Mouse (Mus musculus): ENCODE results near the gene Sytl1. TPM values are rescaled to one million over a fixed set of nuclear protein-coding genes. Genes with fewer than 3 reads are reported as not detected.

Gene Sytl1
- polyA plus RNA-seq, 1 experiment: 6.0 TPM

DNA sequence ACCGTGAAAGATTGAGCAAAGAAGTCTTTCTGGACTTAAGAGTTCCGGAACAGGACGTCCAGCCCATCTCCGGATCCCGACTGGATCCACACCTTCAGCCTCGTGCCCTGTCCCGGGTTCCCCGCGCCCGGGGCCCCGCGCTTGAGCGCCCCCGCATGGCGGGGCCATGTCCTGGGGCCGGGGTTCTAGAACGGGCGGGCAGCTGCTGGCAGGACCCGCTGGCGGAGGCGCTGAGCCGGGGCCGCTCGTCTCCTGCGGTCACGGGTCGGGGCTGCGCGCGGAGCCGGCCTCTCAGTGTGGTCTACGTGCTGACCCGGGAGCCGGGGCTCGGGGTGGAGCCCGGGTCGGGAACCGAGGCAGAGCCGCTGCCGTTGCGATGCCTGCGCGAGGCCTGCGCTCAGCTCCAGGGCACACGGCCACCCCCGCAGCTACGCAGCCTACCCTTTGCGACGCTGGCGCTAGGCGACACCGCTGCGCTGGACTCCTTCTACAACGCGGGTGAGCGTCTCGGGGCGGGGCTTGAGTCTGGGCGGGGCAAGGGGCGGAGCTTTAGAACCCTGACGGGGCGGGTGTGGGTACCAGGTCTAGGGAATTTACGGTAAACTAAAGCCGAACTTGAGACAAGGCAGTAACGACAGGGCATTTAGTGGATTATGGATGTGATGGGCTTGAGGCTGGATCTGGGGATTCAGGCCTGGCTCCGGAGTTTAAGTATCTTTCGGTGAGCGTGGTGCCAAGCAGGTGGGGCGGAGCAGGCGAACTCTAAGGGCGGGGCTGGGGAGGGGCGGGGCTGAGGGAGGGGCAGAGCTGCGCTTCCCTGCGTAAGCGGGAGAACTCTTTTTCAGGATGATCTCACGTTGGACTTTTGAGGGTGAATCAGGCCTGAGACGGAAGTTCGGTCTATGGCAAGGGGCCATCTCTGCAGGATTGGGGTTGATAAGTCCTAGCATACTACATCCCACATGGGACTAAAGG, 21.7 kb downstream of the Sytl1 start:
- Histone ChIP-seq H3K36me3 (replicated peaks; ENCODE audit: low read length) (no peaks in the 10 kb centered on the region), H3K4me3 (replicated peaks) (peak overlapping the region; percentile 95), H3K27me3 (replicated peaks) (peaks cover 56% of the 10 kb centered on the region), H3K4me1 (peaks cover 85% of the 10 kb centered on the region), H3K9me3 (no peaks in the 10 kb centered on the region)
- TF ChIP-seq FLI1 (IDR thresholded peaks at IDR 0.05; ENCODE audit: low read length) (no peak), GATA1 (IDR thresholded peaks at IDR 0.05; ENCODE audit: borderline replicate concordance, low read length) (no peak)

GRCm38 (mm10) chr4:133240490-133240921, 22.4 kb downstream of the Sytl1 start, which contains the start of gene Map3k6:
Gene Map3k6, plus strand, starts transcription at chr4:133240818.
- Histone ChIP-seq H3K9me3 (no peaks in the 10 kb centered on the region), H3K4me3 (replicated peaks) (peak within 1 kb of the TSS; percentile 95), H3K36me3 (replicated peaks; ENCODE audit: low read length) (no peaks in the 10 kb centered on the region), H3K4me1 (peaks cover 78% of the 10 kb centered on the region), H3K27me3 (replicated peaks) (peaks cover 54% of the 10 kb centered on the region)
- TF ChIP-seq FLI1 (IDR thresholded peaks at IDR 0.05; ENCODE audit: low read length) (no peak), GATA1 (IDR thresholded peaks at IDR 0.05; ENCODE audit: borderline replicate concordance, low read length) (no peak)

DNA sequence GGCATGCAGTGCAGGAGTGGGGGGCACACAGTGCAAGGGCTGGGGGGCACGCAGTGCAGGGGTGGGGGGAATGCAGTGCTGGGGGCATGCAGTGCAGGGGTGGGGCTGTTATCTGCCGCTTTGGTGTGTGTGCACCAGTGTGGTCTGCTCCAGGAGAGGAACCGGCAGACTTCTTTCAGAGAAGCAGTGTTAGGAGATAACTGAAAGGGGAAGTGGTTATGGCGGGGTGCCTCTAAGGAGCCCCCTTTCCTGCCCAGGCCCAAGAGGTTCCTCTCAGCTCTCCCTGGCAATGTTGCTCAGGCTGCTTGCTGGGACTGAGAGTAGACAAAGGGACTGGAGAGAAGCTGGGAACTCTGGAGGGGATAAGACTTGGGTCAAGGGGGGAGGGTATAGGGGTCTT, 25.0 kb downstream of the Sytl1 start:
- TF ChIP-seq FLI1 (IDR thresholded peaks at IDR 0.05; ENCODE audit: low read length) (no peak), GATA1 (IDR thresholded peaks at IDR 0.05; ENCODE audit: borderline replicate concordance, low read length) (no peak)
- Histone ChIP-seq H3K4me1 (peaks cover 56% of the 10 kb centered on the region), H3K27me3 (replicated peaks) (peaks cover 48% of the 10 kb centered on the region)

GRCm38 (mm10) chr4:133235415-133235814, 27.5 kb downstream of the Sytl1 start:
- peaks cover 8% of the 10 kb centered on the region; the same call in 1 of the 2 replicates for H3K9me3 ChIP-seq
- H3K4me3 ChIP-seq (replicated peaks): no peak overlapping the region
- no peak for TF ChIP-seq FLI1 (IDR thresholded peaks at IDR 0.05; ENCODE audit: low read length)
- no peak for TF ChIP-seq GATA1 (IDR thresholded peaks at IDR 0.05; ENCODE audit: borderline replicate concordance, low read length)
- H3K36me3 ChIP-seq (replicated peaks; ENCODE audit: low read length): no peaks in the 10 kb centered on the region
- H3K4me1 ChIP-seq: peaks cover 32% of the 10 kb centered on the region
- H3K27me3 ChIP-seq (replicated peaks): peaks cover 55% of the 10 kb centered on the region

More for the DNA sequence above, 25.0 kb downstream of the Sytl1 start:
- Histone ChIP-seq H3K36me3 (replicated peaks; ENCODE audit: low read length) (no peaks in the 10 kb centered on the region), H3K9me3 (no peaks in the 10 kb centered on the region), H3K4me3 (replicated peaks) (no peak overlapping the region)

DNA sequence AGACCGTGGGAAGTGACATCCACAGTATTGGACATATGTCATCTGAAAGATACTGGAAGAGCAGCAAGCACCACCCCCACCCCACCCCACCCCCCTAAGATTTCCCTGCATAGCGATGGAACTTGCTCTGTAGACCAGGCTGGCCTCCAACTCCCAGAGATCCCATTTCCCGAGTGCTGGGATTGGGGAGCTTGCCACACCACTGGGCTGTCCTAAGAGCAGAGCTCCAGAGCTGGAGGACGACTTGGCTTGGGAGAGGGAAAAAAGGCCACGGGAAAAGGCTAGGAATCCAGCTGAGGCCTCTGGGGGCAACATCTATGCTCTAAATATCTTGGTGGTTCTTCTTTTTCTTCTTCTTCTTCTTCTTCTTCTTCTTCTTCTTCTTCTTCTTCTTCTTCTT, 28.1 kb downstream of the Sytl1 start:
- peaks cover 56% of the 10 kb centered on the region for H3K27me3 ChIP-seq (replicated peaks)
- peaks cover 30% of the 10 kb centered on the region for H3K4me1 ChIP-seq

GRCm38 (mm10) chr4:133233285-133233976, 29.5 kb downstream of the Sytl1 start:
- H3K36me3 ChIP-seq (replicated peaks; ENCODE audit: low read length): no peaks in the 10 kb centered on the region
- H3K27me3 ChIP-seq (replicated peaks): peaks cover 62% of the 10 kb centered on the region
- peaks cover 12% of the 10 kb centered on the region; the same call in 1 of the 2 replicates for H3K9me3 ChIP-seq
- no peak overlapping the region for H3K4me3 ChIP-seq (replicated peaks)
- peaks cover 22% of the 10 kb centered on the region for H3K4me1 ChIP-seq
- TF ChIP-seq FLI1 (IDR thresholded peaks at IDR 0.05; ENCODE audit: low read length): no peak
- TF ChIP-seq GATA1 (IDR thresholded peaks at IDR 0.05; ENCODE audit: borderline replicate concordance, low read length): no peak

More for the DNA sequence above, 28.1 kb downstream of the Sytl1 start:
- Histone ChIP-seq H3K36me3 (replicated peaks; ENCODE audit: low read length) (no peaks in the 10 kb centered on the region), H3K9me3 (peaks cover 8% of the 10 kb centered on the region; the same call in 1 of the 2 replicates), H3K4me3 (replicated peaks) (no peak overlapping the region)
- no peak for TF ChIP-seq FLI1 (IDR thresholded peaks at IDR 0.05; ENCODE audit: low read length)
- no peak for TF ChIP-seq GATA1 (IDR thresholded peaks at IDR 0.05; ENCODE audit: borderline replicate concordance, low read length)

- TF ChIP-seq GATA1 (IDR thresholded peaks at IDR 0.05; ENCODE audit: borderline replicate concordance, low read length): no peak
- no peak for TF ChIP-seq FLI1 (IDR thresholded peaks at IDR 0.05; ENCODE audit: low read length)
- Histone ChIP-seq H3K27me3 (replicated peaks) (peaks cover 63% of the 10 kb centered on the region), H3K4me3 (replicated peaks) (no peak overlapping the region), H3K9me3 (peaks cover 12% of the 10 kb centered on the region; the same call in 1 of the 2 replicates), H3K4me1 (peaks cover 13% of the 10 kb centered on the region; the same call in 1 of the 2 replicates), H3K36me3 (replicated peaks; ENCODE audit: low read length) (no peaks in the 10 kb centered on the region)
Observed at GRCm38 (mm10) chr4:133229582-133229981, 33.3 kb downstream of the Sytl1 start.

- TF ChIP-seq FLI1 (IDR thresholded peaks at IDR 0.05; ENCODE audit: low read length): no peak
- TF ChIP-seq GATA1 (IDR thresholded peaks at IDR 0.05; ENCODE audit: borderline replicate concordance, low read length): no peak
Observed at GRCm38 (mm10) chr4:133227636-133228035, 35.3 kb downstream of the Sytl1 start.

DNA sequence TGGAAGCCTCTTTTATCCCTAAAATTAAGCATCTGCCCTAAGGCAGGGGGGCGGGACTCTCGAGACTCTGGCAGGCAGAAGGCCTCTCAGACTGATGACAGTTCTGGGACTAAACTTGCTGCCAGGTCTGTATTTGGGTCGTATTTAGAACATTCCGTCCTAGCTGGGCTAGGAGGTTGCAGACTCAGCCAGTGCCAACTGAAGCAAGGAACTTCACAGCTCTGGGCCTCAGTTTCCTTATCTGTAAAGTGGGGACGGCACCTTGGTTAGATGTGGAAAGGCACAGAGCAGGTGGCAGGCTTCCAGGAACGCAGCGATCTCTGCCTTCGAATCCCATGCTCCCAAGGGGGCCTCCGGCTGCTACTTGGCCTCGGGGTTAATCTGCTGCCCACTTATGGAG, 36.8 kb downstream of the Sytl1 start:
- no peaks in the 10 kb centered on the region for H3K36me3 ChIP-seq (replicated peaks; ENCODE audit: low read length)
- peaks cover 5% of the 10 kb centered on the region; the same call in 1 of the 2 replicates for H3K9me3 ChIP-seq

More at GRCm38 (mm10) chr4:133227636-133228035, 35.3 kb downstream of the Sytl1 start:
- Histone ChIP-seq H3K4me1 (peaks cover 14% of the 10 kb centered on the region), H3K36me3 (replicated peaks; ENCODE audit: low read length) (no peaks in the 10 kb centered on the region), H3K9me3 (peaks cover 12% of the 10 kb centered on the region; the same call in 1 of the 2 replicates), H3K27me3 (replicated peaks) (peaks cover 73% of the 10 kb centered on the region), H3K4me3 (replicated peaks) (peak overlapping the region; percentile 18)

More for the DNA sequence above, 36.8 kb downstream of the Sytl1 start:
- no peak overlapping the region for H3K4me3 ChIP-seq (replicated peaks)
- peaks cover 74% of the 10 kb centered on the region for H3K27me3 ChIP-seq (replicated peaks)
- peaks cover 15% of the 10 kb centered on the region for H3K4me1 ChIP-seq
- TF ChIP-seq GATA1 (IDR thresholded peaks at IDR 0.05; ENCODE audit: borderline replicate concordance, low read length) (no peak), FLI1 (IDR thresholded peaks at IDR 0.05; ENCODE audit: low read length) (no peak)
